Mouse (Mus musculus): Measurements from ENCODE around the gene Lrrc28.

DNA sequence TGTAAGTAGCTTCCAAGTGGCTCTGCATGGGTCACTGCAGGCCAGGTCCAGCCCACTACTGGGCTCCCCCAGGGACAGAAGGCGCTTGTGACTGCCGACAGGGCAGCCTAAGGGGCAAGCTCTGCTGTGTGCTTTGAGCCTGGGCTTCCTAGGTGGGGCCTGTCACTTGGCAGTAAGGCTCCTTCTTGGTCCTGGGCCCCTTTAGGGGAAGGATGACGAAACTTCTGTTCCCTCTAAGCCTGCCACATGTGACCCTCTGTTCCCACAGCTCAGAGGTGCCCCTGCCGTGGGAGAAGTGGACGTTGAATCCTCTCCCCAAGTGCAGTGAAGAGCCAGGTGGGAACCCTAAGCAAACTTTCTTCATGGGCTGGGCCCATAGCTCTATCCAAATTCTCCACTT is 165.9 kb downstream of the Lrrc28 start:
- TF ChIP-seq CTCF (IDR thresholded peaks at IDR 0.05; ENCODE audit: extremely low read depth, insufficient read depth, insufficient read length, insufficient replicate concordance) (no peak), POLR2A (IDR thresholded peaks at IDR 0.05; ENCODE audit: low read depth, low read length) (no peak)

Data from spleen, adult 2 months (tissue).